Mouse (Mus musculus): ENCODE measurements around the gene Trdn. TPM values are rescaled to one million over a fixed set of nuclear protein-coding genes. Genes with fewer than 3 reads are reported as not detected.

Gene Trdn
- polyA plus RNA-seq, 1 experiment from 2014 or later, result 10.7 TPM

DNA sequence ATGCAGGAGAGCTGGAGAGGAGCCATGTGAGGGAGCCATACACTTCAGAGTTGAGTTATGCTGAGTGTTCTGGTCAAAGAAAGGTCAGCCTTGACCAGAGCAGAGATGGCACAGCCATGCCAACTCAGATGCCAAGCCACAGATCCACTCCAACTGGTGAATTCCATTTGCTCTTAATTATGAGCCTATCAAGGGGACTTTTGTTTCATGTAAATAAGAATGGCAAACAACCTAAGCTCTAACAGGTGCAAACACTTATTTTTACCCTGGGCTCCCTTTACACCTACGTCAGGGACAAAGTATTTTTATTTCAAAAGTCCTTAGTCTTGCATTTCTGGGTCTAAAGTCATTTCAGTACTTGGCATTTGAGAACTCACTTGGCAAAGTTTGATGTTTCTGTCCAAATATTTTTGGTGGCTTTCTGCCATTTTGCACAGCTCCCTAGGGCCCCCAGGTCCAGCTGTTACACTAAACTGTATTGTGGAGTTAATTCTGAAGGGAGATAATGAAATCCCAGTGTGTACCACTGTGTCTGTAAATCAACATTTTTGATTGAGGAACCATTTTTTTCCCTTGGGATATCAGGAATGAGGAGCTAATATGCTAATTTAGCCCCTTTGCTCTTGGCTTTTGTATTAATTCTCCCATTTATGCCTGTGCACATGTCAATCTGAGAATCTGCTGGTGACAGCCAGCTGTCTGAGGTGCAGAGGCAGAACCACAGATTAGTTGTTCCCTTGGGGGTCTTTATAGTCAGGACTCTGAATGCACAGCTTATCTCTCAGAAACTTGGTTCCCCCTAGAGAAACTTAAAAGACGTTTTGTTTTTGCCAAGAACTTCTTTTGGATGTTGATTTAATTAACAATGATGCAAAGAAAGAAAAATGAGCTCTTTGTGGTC is 99.6 kb downstream of the Trdn start:
- peak; percentile 90 for ATAC-seq (ENCODE audit: low FRiP score, low read depth)
- H3K27ac ChIP-seq, result peak overlapping the region; percentile 28; the same call in 1 of the 2 replicates

DNA sequence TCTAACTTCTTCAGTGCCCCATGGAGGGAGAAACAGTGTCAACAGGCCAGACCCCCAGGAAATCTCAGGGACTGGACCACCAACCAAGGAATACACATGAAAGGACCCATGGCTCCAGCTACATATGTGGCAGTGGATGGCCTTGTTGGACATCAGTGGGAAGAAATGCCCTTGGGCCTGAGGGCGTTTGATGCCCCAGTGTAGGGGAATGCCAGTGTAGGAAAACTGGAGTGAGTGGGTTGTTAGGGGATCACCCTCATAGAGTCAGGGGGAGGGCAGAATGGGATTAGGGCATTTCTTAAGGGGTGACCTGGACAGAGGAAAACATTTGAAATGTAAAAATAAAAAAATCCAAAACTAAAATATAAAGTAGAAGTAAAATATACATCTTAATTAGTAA is 108.7 kb downstream of the Trdn start:
- ATAC-seq (ENCODE audit: low FRiP score, low read depth), result no peak
- Histone ChIP-seq H3K9me3 (no peaks in the 10 kb centered on the region), H3K4me2 (replicated peaks) (no peak overlapping the region), H3K4me3 (no peak overlapping the region), H3K27ac (no peak overlapping the region), H3K27me3 (no peaks in the 10 kb centered on the region), H3K4me1 (no peaks in the 10 kb centered on the region), H3K36me3 (no peaks in the 10 kb centered on the region), H3K9ac (no peak overlapping the region)
- WGBS, result 79% methylated on average over 1 of the region's 1 CpGs

More for the DNA sequence above, 99.6 kb downstream of the Trdn start:
- H3K4me3 ChIP-seq, result no peak overlapping the region
- H3K36me3 ChIP-seq, result no peaks in the 10 kb centered on the region
- H3K4me2 ChIP-seq (replicated peaks), result no peak overlapping the region
- no peak overlapping the region for H3K9ac ChIP-seq
- WGBS, result 42% methylated on average over 2 of the region's 2 CpGs
- no peaks in the 10 kb centered on the region for H3K27me3 ChIP-seq
- H3K4me1 ChIP-seq, result peaks cover 5% of the 10 kb centered on the region; the same call in 1 of the 2 replicates
- no peaks in the 10 kb centered on the region for H3K9me3 ChIP-seq

- Histone ChIP-seq H3K4me1 (no peaks in the 10 kb centered on the region), H3K4me2 (replicated peaks) (no peak overlapping the region), H3K27me3 (no peaks in the 10 kb centered on the region), H3K36me3 (no peaks in the 10 kb centered on the region), H3K9me3 (no peaks in the 10 kb centered on the region), H3K27ac (no peak overlapping the region; the same call in 1 of the 2 replicates), H3K4me3 (no peak overlapping the region), H3K9ac (no peak overlapping the region)
- ATAC-seq (ENCODE audit: low FRiP score, low read depth), result no peak
- WGBS, result 49% methylated on average over 1 of the region's 1 CpGs
Observed at GRCm38 (mm10) chr10:33195919-33196318, 115.6 kb downstream of the Trdn start.

GRCm38 (mm10) chr10:33198257-33198656 is 117.9 kb downstream of the Trdn start:
- Histone ChIP-seq H3K4me2 (replicated peaks) (no peak overlapping the region), H3K27ac (no peak overlapping the region), H3K9me3 (no peaks in the 10 kb centered on the region), H3K9ac (no peak overlapping the region), H3K4me1 (no peaks in the 10 kb centered on the region), H3K27me3 (no peaks in the 10 kb centered on the region), H3K4me3 (no peak overlapping the region), H3K36me3 (no peaks in the 10 kb centered on the region)
- ATAC-seq (ENCODE audit: low FRiP score, low read depth), result no peak
- WGBS, result 44% methylated on average over 1 of the region's 1 CpGs

DNA sequence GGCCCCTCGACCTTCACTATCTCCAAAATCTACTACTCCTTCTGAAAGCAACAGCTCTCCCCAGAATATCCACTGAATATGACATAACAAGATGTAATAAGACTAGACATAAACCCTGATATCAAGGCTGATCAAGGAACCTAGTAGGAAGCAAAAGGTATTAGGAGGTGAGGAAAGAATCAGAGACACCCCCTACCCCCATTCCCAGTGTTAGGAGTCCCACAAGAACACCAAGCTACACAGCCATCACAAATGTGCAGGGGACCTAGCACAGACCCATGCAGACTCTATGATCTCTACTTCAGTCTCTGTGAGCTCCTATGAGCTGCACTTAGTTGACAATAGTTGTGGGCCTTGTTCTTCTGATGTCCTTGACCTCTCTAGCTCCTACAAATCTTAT is 130.1 kb downstream of the Trdn start:
- H3K9me3 ChIP-seq, result no peaks in the 10 kb centered on the region
- no peaks in the 10 kb centered on the region for H3K4me1 ChIP-seq
- no peak overlapping the region for H3K4me3 ChIP-seq
- no peaks in the 10 kb centered on the region for H3K27me3 ChIP-seq
- no peak overlapping the region for H3K4me2 ChIP-seq (replicated peaks)
- no peak for ATAC-seq (ENCODE audit: low FRiP score, low read depth)
- no peaks in the 10 kb centered on the region for H3K36me3 ChIP-seq
- 71% methylated on average over 1 of the region's 1 CpGs for WGBS
- no peak overlapping the region for H3K9ac ChIP-seq
- no peak overlapping the region for H3K27ac ChIP-seq

GRCm38 (mm10) chr10:33253911-33254310 is 173.6 kb downstream of the Trdn start:
- no peaks in the 10 kb centered on the region for H3K4me1 ChIP-seq
- no peak for ATAC-seq (ENCODE audit: low FRiP score, low read depth)
- H3K9me3 ChIP-seq, result no peaks in the 10 kb centered on the region
- H3K36me3 ChIP-seq, result no peaks in the 10 kb centered on the region
- no peak overlapping the region for H3K9ac ChIP-seq
- H3K4me3 ChIP-seq, result no peak overlapping the region
- no peaks in the 10 kb centered on the region for H3K27me3 ChIP-seq
- WGBS, result 64% methylated on average over 1 of the region's 1 CpGs
- H3K4me2 ChIP-seq (replicated peaks), result no peak overlapping the region
- no peak overlapping the region for H3K27ac ChIP-seq

GRCm38 (mm10) chr10:33256202-33256601 is 175.8 kb downstream of the Trdn start:
- Histone ChIP-seq H3K4me3 (no peak overlapping the region), H3K4me1 (no peaks in the 10 kb centered on the region), H3K27ac (no peak overlapping the region), H3K27me3 (no peaks in the 10 kb centered on the region), H3K36me3 (no peaks in the 10 kb centered on the region), H3K9ac (no peak overlapping the region), H3K4me2 (replicated peaks) (no peak overlapping the region), H3K9me3 (no peaks in the 10 kb centered on the region)
- ATAC-seq (ENCODE audit: low FRiP score, low read depth), result no peak
- WGBS, result 63% methylated on average over 1 of the region's 1 CpGs

DNA sequence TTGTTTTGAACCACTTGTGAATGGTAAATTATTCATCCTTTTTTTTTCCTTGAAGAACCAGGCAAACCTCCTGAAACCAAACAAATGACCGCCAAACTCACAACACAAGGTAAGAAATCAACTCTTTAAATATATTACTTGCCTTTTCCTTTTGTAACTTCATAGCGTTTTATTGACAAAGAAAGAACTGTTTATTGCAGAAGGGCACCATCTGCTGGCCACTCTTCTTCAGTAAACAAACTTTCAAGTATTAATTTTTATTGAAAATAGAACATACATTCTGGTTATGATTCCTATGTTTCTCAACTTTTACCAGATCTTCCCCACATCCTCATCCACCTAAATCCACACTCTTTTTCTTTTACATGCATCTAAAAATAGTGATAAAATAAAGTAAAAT is 224.6 kb downstream of the Trdn start:
- Histone ChIP-seq H3K4me3 (no peak overlapping the region), H3K9ac (no peak overlapping the region), H3K27ac (no peak overlapping the region), H3K27me3 (no peaks in the 10 kb centered on the region), H3K4me1 (no peaks in the 10 kb centered on the region), H3K36me3 (no peaks in the 10 kb centered on the region), H3K9me3 (no peaks in the 10 kb centered on the region), H3K4me2 (replicated peaks) (no peak overlapping the region)
- no peak for ATAC-seq (ENCODE audit: low FRiP score, low read depth)
- WGBS, result 25% methylated on average over 2 of the region's 2 CpGs

DNA sequence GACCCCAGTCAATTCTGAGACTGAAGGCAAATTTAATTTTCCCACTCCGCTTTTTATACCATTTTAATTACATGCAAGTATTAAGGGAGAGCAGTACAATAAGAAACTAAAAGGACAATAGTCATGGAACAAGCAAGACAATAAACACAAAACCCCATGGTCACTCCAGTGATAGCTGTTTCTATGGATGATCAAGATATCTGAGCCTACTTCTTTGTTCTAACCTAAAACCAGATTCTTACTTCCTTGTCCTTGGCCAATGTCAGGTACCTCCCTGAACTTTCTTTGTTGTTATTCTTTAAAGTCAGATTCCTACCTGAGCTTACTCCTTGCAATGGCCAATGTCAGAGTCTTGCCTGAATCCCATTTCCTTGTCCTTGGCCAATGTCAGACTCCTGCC is 272.7 kb downstream of the Trdn start:
- H3K36me3 ChIP-seq, result no peaks in the 10 kb centered on the region
- H3K9me3 ChIP-seq, result no peaks in the 10 kb centered on the region
- H3K4me3 ChIP-seq, result no peak overlapping the region
- no peak overlapping the region for H3K27ac ChIP-seq
- no peak overlapping the region for H3K4me2 ChIP-seq (replicated peaks)
- no peaks in the 10 kb centered on the region for H3K27me3 ChIP-seq
- no peak for ATAC-seq (ENCODE audit: low FRiP score, low read depth)
- 76% methylated on average over 1 of the region's 1 CpGs for WGBS
- no peaks in the 10 kb centered on the region for H3K4me1 ChIP-seq
- H3K9ac ChIP-seq, result no peak overlapping the region

GRCm38 (mm10) chr10:33366521-33366920 is 286.2 kb downstream of the Trdn start:
- Histone ChIP-seq H3K27ac (no peak overlapping the region), H3K36me3 (no peaks in the 10 kb centered on the region), H3K9ac (no peak overlapping the region), H3K4me3 (no peak overlapping the region), H3K4me1 (no peaks in the 10 kb centered on the region), H3K9me3 (no peaks in the 10 kb centered on the region), H3K27me3 (no peaks in the 10 kb centered on the region), H3K4me2 (replicated peaks) (no peak overlapping the region)
- ATAC-seq (ENCODE audit: low FRiP score, low read depth), result no peak

- no peak overlapping the region for H3K4me2 ChIP-seq (replicated peaks)
- no peaks in the 10 kb centered on the region for H3K9me3 ChIP-seq
- H3K27me3 ChIP-seq, result no peaks in the 10 kb centered on the region
- WGBS, result 57% methylated on average over 2 of the region's 2 CpGs
- H3K36me3 ChIP-seq, result no peaks in the 10 kb centered on the region
- no peaks in the 10 kb centered on the region for H3K4me1 ChIP-seq
- no peak overlapping the region for H3K27ac ChIP-seq
- no peak overlapping the region for H3K9ac ChIP-seq
- no peak for ATAC-seq (ENCODE audit: low FRiP score, low read depth)
- no peak overlapping the region for H3K4me3 ChIP-seq
Observed at GRCm38 (mm10) chr10:33370534-33370933, 290.2 kb downstream of the Trdn start.

DNA sequence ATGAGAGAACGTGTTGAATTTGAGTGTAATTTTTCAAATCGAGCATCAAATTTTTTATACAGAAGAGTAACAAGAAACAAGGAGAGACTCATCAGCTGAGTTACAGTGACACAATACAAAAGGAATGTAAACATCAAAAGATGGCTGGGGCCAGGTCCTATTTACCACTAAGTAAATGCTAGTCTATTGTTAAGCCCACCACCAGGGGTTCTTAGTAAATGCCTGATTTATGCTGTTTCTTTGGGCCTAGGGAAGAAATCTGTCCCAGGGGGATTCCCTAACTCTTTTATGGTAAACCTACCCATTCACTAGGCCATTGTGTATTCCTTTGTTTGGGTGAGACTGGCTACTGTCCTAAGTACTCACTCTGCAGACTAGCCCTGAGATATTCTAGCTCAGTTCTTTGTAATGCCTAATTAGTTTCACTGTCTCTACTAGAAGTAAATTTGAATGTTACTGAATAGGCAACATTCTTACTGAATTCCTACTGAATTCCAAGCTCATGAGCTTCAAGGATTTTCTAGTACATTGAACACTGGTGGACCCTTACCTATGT is 295.2 kb downstream of the Trdn start:
- no peak overlapping the region for H3K4me3 ChIP-seq
- H3K27me3 ChIP-seq, result no peaks in the 10 kb centered on the region
- H3K9me3 ChIP-seq, result no peaks in the 10 kb centered on the region
- ATAC-seq (ENCODE audit: low FRiP score, low read depth), result no peak
- no peak overlapping the region for H3K9ac ChIP-seq
- H3K4me2 ChIP-seq (replicated peaks), result no peak overlapping the region
- H3K27ac ChIP-seq, result no peak overlapping the region
- no peaks in the 10 kb centered on the region for H3K36me3 ChIP-seq
- 88% methylated on average over 2 of the region's 2 CpGs for WGBS
- H3K4me1 ChIP-seq, result no peaks in the 10 kb centered on the region
